Mouse (Mus musculus) midbrain, embryonic 15.5 days (tissue): Measurements from ENCODE around the gene Tmem121b. TPM values are rescaled to one million over a fixed set of nuclear protein-coding genes. Genes with fewer than 3 reads are reported as not detected.

Experiments used
- ATAC-seq: fragments of 200-750 bp; cut with Nextera tagmentation; replicated peaks from 2 replicates; pipeline ENCODE4 v1.8.0; 2017; ENCODE audit warnings: moderate TSS enrichment
- H3K27ac ChIP-seq: fragments of 300-500 bp; sonication (generic); 2 replicates; pipeline ENCODE4 v1.5.1; 2015; ENCODE audit warnings: mild to moderate bottlenecking, inconsistent platforms
- H3K27me3 ChIP-seq: fragments of 300-500 bp; sonication (generic); replicated peaks from 2 replicates; pipeline ENCODE4 v1.6.1; 2015; ENCODE audit warnings: inconsistent platforms
- H3K36me3 ChIP-seq: fragments of 300-500 bp; sonication (generic); replicated peaks from 2 replicates; pipeline ENCODE4 v1.6.1; 2015; ENCODE audit warnings: inconsistent platforms
- H3K4me1 ChIP-seq: fragments of 300-500 bp; sonication (generic); 2 replicates; pipeline ENCODE4 v1.6.1; 2015; ENCODE audit warnings: inconsistent platforms
- H3K4me2 ChIP-seq: fragments of 300-500 bp; sonication (generic); 2 replicates; pipeline ENCODE4 v1.6.1; 2015; ENCODE audit warnings: inconsistent platforms, mild to moderate bottlenecking, moderate library complexity
- H3K4me3 ChIP-seq: fragments of 300-500 bp; sonication (generic); 2 replicates; pipeline ENCODE4 v1.5.1; 2015; ENCODE audit warnings: mild to moderate bottlenecking, inconsistent platforms
- H3K9ac ChIP-seq: fragments of 300-500 bp; sonication (generic); 2 replicates; pipeline ENCODE4 v1.6.1; 2015; ENCODE audit warnings: mild to moderate bottlenecking, inconsistent platforms
- H3K9me3 ChIP-seq: fragments of 300-500 bp; sonication (generic); 2 replicates; pipeline ENCODE4 v1.6.1; 2016; ENCODE audit warnings: inconsistent platforms
- WGBS: fragments of 180-500 bp; shearing (Covaris S2); methylation state at CpG from one replicate; pipeline ENCODE4 v1.1.7; 2015; ENCODE audit warnings: mixed read lengths; 5-methylcytosine and 5-hydroxymethylcytosine counted together
- polyA plus RNA-seq: library from polyadenylated mRNA; unstranded; fragments of >200 nt; fragmentation: Nextera tagmentation; extraction: Ambion mirVana; gene quantifications from 2 replicates; pipeline ENCODE4 v1.2.1, GENCODE M21; 2015

Tmem121b gene
- 3.6 and 3.8 TPM in 2 replicates for polyA plus RNA-seq

DNA sequence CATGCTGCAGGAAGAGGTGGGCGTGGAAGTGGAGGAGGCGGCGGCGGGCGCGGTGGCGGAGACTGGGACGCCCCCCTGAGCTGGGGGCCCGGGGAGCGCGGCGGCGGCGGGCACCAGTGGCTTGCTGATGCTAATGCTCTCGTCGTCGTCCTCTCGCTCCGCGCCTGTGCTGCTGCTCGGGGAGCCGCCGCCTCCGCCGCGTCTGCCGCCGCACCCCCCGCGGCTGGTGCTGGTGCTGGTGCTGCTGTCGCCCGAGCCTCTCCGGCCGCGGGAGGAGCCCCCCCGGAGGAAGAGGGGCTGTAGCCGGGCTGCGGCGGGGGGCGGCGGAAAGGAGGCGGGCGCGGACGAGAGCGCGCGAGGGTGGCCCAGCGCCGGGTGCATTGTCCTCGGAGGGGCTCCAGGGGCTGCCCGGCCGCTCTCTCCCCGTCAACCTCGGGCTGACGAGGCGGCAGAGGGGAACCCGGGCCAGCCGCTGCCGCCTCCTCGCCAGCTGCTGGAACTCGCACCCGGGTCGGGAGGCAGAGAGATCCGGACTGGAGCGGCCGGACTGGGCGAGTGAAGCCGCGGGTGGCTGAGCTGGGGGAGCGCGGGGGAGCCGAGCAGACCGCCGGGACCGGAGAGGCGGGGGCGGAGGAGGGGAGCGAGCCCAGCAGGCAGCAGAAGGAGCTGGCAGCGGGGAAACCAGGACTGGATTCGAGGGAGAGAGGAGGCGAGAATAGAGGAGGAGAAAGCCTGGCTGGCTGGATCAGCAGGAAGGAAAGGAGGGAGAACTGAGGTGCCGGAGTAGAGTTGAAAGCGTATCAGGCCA lies at the start of gene Tmem121b:
TSS of gene Tmem121b (minus strand) at position 434 of the 808 bp plus-strand sequence.
- peak; percentile 88 for ATAC-seq
- no peaks in the 10 kb centered on the region for H3K36me3 ChIP-seq
- WGBS: under 1% methylated on average over 63 of the region's 84 CpGs
- no peaks in the 10 kb centered on the region for H3K9me3 ChIP-seq
- no peaks in the 10 kb centered on the region for H3K27me3 ChIP-seq
- peaks cover 49% of the 10 kb centered on the region for H3K4me1 ChIP-seq
- peak within 1 kb of the TSS; percentile 87 for H3K4me3 ChIP-seq
- H3K4me2 ChIP-seq: peak within 1 kb of the TSS; percentile 79
- peak within 1 kb of the TSS; percentile 91 for H3K9ac ChIP-seq
- peak within 1 kb of the TSS; percentile 97 for H3K27ac ChIP-seq

DNA sequence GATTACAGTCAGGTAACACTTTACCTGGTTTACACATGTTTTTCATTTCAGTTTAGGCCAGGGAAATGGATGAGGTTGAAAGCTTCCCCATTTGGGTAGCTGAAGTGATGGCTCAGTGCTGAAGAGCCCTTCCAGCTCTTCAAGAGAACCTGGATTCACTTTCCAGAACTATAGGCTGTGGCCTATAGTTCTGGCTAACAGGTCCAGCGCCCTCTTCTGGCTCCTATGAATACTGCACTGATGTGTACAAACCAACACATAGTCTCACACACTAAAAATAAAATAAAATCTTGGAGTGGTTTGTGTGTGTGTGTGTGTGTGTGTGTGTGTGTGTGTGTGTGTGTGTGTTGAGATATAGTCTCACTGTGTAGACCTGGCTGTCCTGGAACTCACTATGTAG lies 48.5 kb upstream of the Tmem121b start:
- no peaks in the 10 kb centered on the region for H3K27me3 ChIP-seq
- no peaks in the 10 kb centered on the region for H3K36me3 ChIP-seq
- H3K9me3 ChIP-seq: no peaks in the 10 kb centered on the region
- no peak overlapping the region for H3K9ac ChIP-seq
- no peak overlapping the region for H3K27ac ChIP-seq
- H3K4me1 ChIP-seq: peaks cover 7% of the 10 kb centered on the region
- H3K4me2 ChIP-seq: no peak overlapping the region
- H3K4me3 ChIP-seq: no peak overlapping the region
- no peak for ATAC-seq
- 12% methylated on average over 1 of the region's 1 CpGs for WGBS

DNA sequence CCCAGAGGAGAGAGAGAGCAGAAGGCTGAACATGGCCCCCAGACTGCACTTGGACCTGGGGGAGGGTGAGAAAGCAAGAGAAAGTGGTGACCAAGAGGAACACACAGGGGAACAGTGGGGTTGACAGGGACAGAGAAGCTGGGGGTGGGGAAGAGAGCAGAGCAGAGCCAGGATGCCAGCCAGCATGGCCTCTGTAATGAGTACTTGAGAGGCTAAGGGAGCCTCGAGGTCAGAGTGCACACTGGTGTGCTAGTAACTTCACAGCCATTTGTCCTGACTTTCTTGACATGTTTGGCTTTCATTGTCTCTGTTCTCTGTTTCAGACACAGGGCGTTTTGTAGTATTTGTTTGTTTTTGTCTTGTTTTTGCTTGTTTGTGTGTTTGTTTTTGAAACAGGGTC lies 47.8 kb upstream of the Tmem121b start:
- Histone ChIP-seq H3K9ac (no peak overlapping the region), H3K4me1 (peaks cover 7% of the 10 kb centered on the region), H3K4me2 (no peak overlapping the region), H3K4me3 (no peak overlapping the region), H3K9me3 (no peaks in the 10 kb centered on the region), H3K27me3 (no peaks in the 10 kb centered on the region), H3K36me3 (no peaks in the 10 kb centered on the region), H3K27ac (no peak overlapping the region)
- ATAC-seq: no peak
- WGBS: 65% methylated on average over 2 of the region's 2 CpGs

DNA sequence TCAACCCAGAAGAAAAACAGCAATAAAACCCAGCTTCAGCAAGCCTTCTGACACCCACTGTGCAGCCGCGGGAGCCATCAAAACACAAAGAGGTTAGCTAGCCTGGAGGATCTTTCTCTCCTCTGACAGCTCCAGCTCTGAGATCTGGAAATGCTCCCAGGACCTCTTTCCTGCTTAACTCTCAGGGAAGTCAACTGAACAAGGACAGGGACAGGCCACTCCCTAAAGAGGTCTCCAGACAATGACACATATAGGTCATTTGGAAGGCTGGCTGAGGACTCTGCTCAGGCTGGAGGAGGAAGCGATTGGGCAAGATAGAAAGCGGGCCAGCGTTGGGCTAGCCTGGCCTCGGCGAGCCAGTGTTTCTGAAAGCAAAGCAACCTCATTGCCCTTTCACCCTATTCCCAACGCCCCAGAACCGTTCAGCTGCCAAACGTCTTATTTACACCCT lies 46.2 kb upstream of the Tmem121b start:
- Histone ChIP-seq H3K4me3 (no peak overlapping the region), H3K27ac (0 out of 2 replicates have a peak overlapping the region, but pooled peaks have one; percentile 60), H3K4me2 (peak overlapping the region; percentile 63), H3K36me3 (no peaks in the 10 kb centered on the region), H3K9me3 (no peaks in the 10 kb centered on the region), H3K27me3 (no peaks in the 10 kb centered on the region), H3K4me1 (peaks cover 7% of the 10 kb centered on the region), H3K9ac (no peak overlapping the region)
- WGBS: 54% methylated on average over 10 of the region's 10 CpGs
- ATAC-seq: peak; percentile 21; the same call in 1 of the 2 replicates

DNA sequence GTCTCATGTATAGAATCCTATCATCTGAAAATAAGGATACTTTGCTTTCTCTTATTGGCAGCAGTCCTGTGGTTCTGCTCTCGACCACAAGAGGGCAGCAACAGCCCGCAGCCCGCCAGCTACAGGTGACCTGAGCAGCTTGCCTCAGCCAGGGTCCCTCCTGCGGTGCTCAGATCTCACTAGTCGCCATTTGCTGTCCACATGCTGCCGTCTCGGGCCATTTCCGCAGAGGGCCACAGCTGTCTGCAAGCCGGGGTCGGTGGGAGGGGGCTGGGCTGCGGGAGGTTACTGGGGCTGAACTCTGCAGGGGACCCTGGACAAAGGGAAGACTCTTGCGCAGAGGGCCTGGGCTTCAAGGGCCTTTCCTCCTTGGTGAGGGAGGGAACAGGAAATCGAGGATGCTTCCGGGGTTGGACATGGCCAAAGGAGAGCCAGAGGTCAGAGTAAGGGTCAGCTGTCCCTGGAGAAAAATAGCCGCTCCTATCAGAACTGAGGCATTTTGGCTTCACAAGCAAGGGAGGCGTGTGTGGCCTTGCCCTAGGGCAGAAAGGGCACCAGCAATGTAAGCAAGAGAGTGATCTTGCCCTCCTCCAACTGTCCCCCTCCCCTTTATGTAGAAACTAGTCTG lies 45.6 kb upstream of the Tmem121b start:
- Histone ChIP-seq H3K27ac (peak overlapping the region; percentile 60; the same call in 1 of the 2 replicates), H3K4me1 (peaks cover 7% of the 10 kb centered on the region), H3K4me2 (peak overlapping the region; percentile 63), H3K4me3 (peak overlapping the region; percentile 33), H3K27me3 (no peaks in the 10 kb centered on the region), H3K9me3 (no peaks in the 10 kb centered on the region), H3K9ac (peak overlapping the region; percentile 54), H3K36me3 (no peaks in the 10 kb centered on the region)
- WGBS: 3% methylated on average over 16 of the region's 16 CpGs
- ATAC-seq: peak; percentile 96

DNA sequence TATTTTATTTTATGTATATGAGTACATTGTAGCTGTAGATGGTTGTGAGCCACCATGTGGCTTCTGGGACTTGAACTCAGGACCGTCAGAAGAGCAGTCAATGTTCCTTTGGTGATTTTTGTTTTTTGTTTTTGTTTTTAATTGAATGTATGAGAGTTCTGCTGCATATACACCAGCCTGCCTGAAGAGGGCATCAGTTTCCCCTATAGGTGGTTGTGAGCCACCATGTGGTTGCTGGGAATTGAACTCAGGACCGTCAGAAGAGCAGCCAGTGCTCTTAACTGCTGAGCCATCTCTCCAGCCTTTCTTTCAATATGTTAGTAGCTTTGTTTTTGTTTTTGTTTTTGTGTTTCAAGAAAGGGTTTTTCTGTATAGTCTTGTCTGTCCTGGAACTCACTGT lies 42.7 kb upstream of the Tmem121b start:
- no peak for ATAC-seq
- H3K27ac ChIP-seq: no peak overlapping the region
- no peak overlapping the region for H3K9ac ChIP-seq
- WGBS: 85% methylated on average over 2 of the region's 2 CpGs
- no peak overlapping the region for H3K4me2 ChIP-seq
- H3K4me3 ChIP-seq: no peak overlapping the region
- peaks cover 11% of the 10 kb centered on the region for H3K4me1 ChIP-seq
- H3K27me3 ChIP-seq: no peaks in the 10 kb centered on the region
- no peaks in the 10 kb centered on the region for H3K9me3 ChIP-seq
- H3K36me3 ChIP-seq: no peaks in the 10 kb centered on the region

DNA sequence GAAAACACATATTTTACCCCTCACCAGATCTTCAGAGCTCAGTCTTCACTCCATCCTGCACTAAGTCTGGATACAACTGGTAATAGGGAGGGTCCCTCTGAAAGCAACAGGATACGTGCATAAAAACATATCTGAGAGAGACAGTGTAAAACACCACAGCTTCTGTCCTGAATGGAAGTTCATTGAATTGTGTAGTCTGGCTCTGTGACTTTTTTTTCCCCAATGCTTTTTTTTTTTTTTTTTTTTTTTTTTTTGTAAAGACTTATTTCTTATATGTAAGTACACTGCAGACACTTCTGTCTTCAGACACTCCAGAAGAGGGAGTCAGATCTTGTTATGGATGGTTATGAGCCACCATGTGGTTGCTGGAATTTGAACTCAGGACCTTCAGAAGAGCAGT lies 39.0 kb upstream of the Tmem121b start:
- Histone ChIP-seq H3K4me1 (peaks cover 27% of the 10 kb centered on the region), H3K27me3 (no peaks in the 10 kb centered on the region), H3K9ac (no peak overlapping the region), H3K4me2 (no peak overlapping the region), H3K36me3 (no peaks in the 10 kb centered on the region), H3K27ac (no peak overlapping the region), H3K9me3 (no peaks in the 10 kb centered on the region), H3K4me3 (no peak overlapping the region)
- WGBS: 95% methylated on average over 1 of the region's 1 CpGs
- no peak for ATAC-seq

DNA sequence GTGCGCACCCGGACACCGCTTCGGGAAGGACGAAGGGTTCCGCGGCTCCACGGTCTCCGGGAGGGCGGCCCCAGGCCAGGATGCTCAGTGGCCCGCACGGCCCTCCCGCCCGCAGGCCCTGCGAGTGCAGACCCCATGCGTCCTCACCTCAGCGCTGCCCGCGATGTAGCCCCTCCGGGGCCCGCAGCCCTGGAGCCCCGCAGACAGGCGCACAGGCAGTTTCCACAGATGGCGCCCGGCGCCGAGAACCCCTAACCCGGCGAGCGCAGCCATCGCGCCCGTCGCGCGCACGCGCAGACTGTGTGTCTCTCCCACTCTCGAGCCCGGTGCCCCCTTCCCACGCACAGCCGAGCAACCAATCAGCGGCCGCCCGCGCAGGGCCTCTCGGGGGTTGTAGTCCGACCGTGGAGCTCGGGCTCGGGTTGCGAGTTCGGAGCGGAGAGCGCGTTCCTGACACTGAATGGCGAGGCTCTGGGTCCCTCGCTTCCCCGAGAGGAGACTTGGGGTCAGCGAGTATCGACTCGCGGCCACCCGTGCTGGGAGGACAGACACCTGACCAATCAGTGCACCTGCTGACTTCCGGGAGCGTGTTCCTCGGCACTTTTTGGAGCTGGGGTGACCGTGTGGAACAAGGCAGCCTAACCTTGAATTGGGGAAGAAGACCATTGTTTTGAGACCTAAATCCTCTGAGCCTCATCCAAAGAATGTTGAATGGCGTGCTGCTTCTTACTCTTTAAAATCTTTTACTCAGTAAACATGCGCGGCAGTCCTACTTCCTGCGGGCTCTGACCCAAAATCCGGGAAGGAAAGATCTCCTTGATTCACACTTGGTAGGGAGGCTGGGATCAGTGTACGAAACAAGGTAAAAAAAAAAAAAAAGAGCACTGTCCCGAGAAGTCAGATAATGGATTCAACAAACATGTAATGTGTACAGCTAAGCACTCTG lies 37.7 kb upstream of the Tmem121b start, which contains the start of gene Hdhd5:
TSS of gene Hdhd5 (minus strand) at position 300 of the 946 bp plus-strand sequence.
- Histone ChIP-seq H3K27me3 (no peaks in the 10 kb centered on the region), H3K4me3 (peak within 1 kb of the TSS; percentile 93), H3K4me1 (peaks cover 27% of the 10 kb centered on the region), H3K9ac (peak within 1 kb of the TSS; percentile 93), H3K4me2 (peak within 1 kb of the TSS; percentile 60), H3K36me3 (no peaks in the 10 kb centered on the region), H3K27ac (peak within 1 kb of the TSS; percentile 77), H3K9me3 (no peaks in the 10 kb centered on the region)
- ATAC-seq: peak; percentile 99
- under 1% methylated on average over 75 of the region's 75 CpGs for WGBS

DNA sequence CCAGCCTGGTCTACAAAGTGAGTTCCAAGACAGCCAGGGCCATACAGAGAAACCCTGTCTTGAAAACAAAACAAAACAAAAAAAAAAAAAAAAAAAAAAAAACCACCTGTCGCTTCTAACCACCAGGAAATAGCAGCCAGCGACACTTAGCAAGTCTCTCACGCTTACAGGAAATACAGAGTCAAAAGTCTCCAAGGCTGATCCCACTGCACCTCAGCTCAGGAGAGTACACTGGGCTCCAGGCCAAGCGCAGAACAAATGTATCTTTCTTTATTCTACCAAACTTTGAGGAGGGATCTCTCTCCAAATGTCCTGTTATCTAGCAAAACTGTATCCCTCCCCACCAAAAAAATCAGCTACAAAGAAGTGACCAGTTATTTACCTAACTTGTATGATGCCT lies 35.5 kb upstream of the Tmem121b start:
- Histone ChIP-seq H3K4me3 (no peak overlapping the region), H3K9ac (no peak overlapping the region), H3K4me1 (peaks cover 27% of the 10 kb centered on the region), H3K4me2 (peak overlapping the region; percentile 60; the same call in 1 of the 2 replicates), H3K27ac (no peak overlapping the region), H3K9me3 (no peaks in the 10 kb centered on the region), H3K27me3 (no peaks in the 10 kb centered on the region), H3K36me3 (no peaks in the 10 kb centered on the region)
- 81% methylated on average over 4 of the region's 4 CpGs for WGBS
- no peak for ATAC-seq

DNA sequence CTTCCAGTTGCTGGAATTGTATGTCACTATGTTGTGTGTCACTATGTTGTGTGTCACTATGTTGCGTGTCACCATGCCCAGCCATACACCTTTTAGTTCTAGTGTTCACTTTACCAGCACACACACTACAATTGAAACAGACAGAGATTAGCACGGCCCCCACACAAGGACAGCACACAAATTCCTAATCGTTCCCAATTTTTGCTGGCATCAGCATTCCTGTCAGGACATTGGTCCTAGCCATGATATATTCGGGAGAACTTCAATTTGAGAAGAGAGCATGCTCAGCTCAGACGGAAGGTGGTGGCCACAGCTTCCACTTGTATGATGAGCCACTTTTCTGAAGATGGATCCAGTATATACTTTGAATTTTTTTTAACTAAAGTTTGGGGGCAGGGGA lies 31.2 kb upstream of the Tmem121b start:
- no peak for ATAC-seq
- 93% methylated on average over 5 of the region's 5 CpGs for WGBS
- H3K27ac ChIP-seq: no peak overlapping the region
- no peak overlapping the region for H3K4me3 ChIP-seq
- no peak overlapping the region for H3K9ac ChIP-seq
- H3K4me2 ChIP-seq: no peak overlapping the region
- H3K9me3 ChIP-seq: no peaks in the 10 kb centered on the region
- peaks cover 7% of the 10 kb centered on the region; the same call in 1 of the 2 replicates for H3K36me3 ChIP-seq
- H3K27me3 ChIP-seq: no peaks in the 10 kb centered on the region
- peaks cover 14% of the 10 kb centered on the region for H3K4me1 ChIP-seq

DNA sequence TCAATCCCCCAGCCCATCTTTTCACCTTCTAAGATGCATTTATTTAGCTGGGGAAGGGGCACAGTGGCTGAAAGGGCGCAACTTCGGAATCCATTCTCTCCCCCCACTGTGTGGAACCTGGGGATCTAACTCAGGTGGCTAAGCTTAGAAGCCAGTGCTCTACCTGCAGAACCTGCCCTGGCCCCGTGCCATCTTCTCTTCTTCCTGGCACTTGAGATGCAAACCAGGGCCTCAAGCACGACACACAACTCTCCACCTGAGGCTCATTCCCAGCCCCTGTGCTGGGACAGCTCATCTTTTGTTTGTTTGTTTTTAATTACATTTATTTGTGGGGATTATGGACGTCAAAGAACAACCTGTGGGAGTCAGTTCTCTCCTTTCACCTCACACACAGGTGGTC lies 26.0 kb upstream of the Tmem121b start:
- no peaks in the 10 kb centered on the region for H3K9me3 ChIP-seq
- H3K4me2 ChIP-seq: no peak overlapping the region
- H3K36me3 ChIP-seq: peaks cover 8% of the 10 kb centered on the region; the same call in 1 of the 2 replicates
- H3K27ac ChIP-seq: no peak overlapping the region
- H3K9ac ChIP-seq: no peak overlapping the region
- ATAC-seq: no peak
- no peak overlapping the region for H3K4me3 ChIP-seq
- H3K4me1 ChIP-seq: no peaks in the 10 kb centered on the region
- 91% methylated on average over 5 of the region's 5 CpGs for whole genome bisulfite sequencing
- no peaks in the 10 kb centered on the region for H3K27me3 ChIP-seq

DNA sequence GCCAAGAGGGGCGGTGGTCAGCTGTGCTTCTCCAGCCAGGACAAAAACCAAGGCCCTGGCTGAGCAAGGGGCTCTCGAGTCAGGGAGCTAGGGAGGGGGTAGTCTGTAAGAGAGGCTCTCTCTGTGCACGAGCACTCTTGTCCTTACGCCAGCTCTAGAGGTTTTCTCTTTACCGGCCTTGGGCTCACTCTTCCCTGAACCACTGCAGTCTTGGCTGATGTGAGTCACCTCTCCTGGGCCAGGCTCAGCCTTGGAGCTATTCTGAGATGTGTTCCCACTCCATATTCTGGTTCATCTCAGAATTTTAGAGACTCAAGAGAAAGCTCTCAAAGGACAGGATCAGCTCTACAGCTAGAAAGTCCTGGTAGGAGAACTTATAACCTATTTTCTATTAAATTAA lies 23.7 kb upstream of the Tmem121b start:
- no peaks in the 10 kb centered on the region for H3K9me3 ChIP-seq
- ATAC-seq: no peak
- no peaks in the 10 kb centered on the region for H3K4me1 ChIP-seq
- WGBS: 82% methylated on average over 5 of the region's 5 CpGs
- H3K4me3 ChIP-seq: no peak overlapping the region
- H3K27ac ChIP-seq: no peak overlapping the region
- H3K27me3 ChIP-seq: no peaks in the 10 kb centered on the region
- H3K9ac ChIP-seq: no peak overlapping the region
- peaks cover 10% of the 10 kb centered on the region; the same call in 1 of the 2 replicates for H3K36me3 ChIP-seq
- H3K4me2 ChIP-seq: no peak overlapping the region
